Mouse (Mus musculus) brown adipose tissue, adult 24 weeks (tissue): ENCODE measurements around the gene Miox. TPM values are rescaled to one million over a fixed set of nuclear protein-coding genes. Genes with fewer than 3 reads are reported as not detected.

Experiments
- polyA plus RNA-seq: library from polyadenylated mRNA; stranded (reverse); fragments of >200 nt; gene quantifications from 2 replicates; pipeline ENCODE4 v1.2.4, GENCODE M21; 2012; ENCODE audit not compliant: missing spikeins, insufficient read depth, insufficient read length

Miox gene
- polyA plus RNA-seq, 1 experiment: not detected

Other genes with a start within 250 kb of the Miox start
- 26.1 and 34.7 TPM in 2 replicates for gene Selenoo, start 245.3 kb upstream of the Miox start, polyA plus RNA-seq
- 3.9 and 6.1 TPM in 2 replicates for gene Tubgcp6, start 211.3 kb upstream of the Miox start, polyA plus RNA-seq
- gene Hdac10, start 205.7 kb upstream of the Miox start, polyA plus RNA-seq: 4.6 and 6.8 TPM in 2 replicates
- gene Mapk12, start 193.7 kb upstream of the Miox start, polyA plus RNA-seq: 6.6 and 7.5 TPM in 2 replicates
- gene Mapk11, start 184.8 kb upstream of the Miox start, polyA plus RNA-seq: 1.1 and 2.5 TPM in 2 replicates
- 5.4 and 7.5 TPM in 2 replicates for gene Plxnb2, start 153.6 kb upstream of the Miox start, polyA plus RNA-seq
- gene Dennd6b, start 137.9 kb upstream of the Miox start, polyA plus RNA-seq: 1.8 and 2.2 TPM in 2 replicates
- gene Ppp6r2, start 122.8 kb upstream of the Miox start, polyA plus RNA-seq: 23.0 and 25.7 TPM in 2 replicates
- gene Sbf1, start 19.1 kb upstream of the Miox start, polyA plus RNA-seq: 23.6 and 24.4 TPM in 2 replicates
- gene Adm2, start 11.7 kb upstream of the Miox start, polyA plus RNA-seq: not detected in 2 replicates
- 10.6 and 12.7 TPM in 2 replicates for gene Lmf2, start 21.3 kb downstream of the Miox start, polyA plus RNA-seq
- 59.3 and 60.2 TPM in 2 replicates for gene Ncaph2, start 21.3 kb downstream of the Miox start, polyA plus RNA-seq
- gene Sco2, start 39.4 kb downstream of the Miox start, polyA plus RNA-seq: 22.7 and 24.0 TPM in 2 replicates
- gene Tymp, start 42.6 kb downstream of the Miox start, polyA plus RNA-seq: 0.55 TPM in 1 of 2 replicates, not detected in the other
- gene Odf3b, start 44.9 kb downstream of the Miox start, polyA plus RNA-seq: not detected in 2 replicates
- not detected in 2 replicates for gene Klhdc7b, start 50.5 kb downstream of the Miox start, polyA plus RNA-seq
- not detected in 2 replicates for gene Syce3, start 76.1 kb downstream of the Miox start, polyA plus RNA-seq
- gene Cpt1b, start 91.5 kb downstream of the Miox start, polyA plus RNA-seq: 440 and 455 TPM in 2 replicates
- gene C730034F03Rik, start 95.2 kb downstream of the Miox start, polyA plus RNA-seq: 1.1 and 2.4 TPM in 2 replicates
- gene Gm44502, start 95.3 kb downstream of the Miox start, polyA plus RNA-seq: 2.1 and 11.4 TPM in 2 replicates
- gene Chkb, start 95.5 kb downstream of the Miox start, polyA plus RNA-seq: 151 and 203 TPM in 2 replicates
- not detected in 2 replicates for gene Mapk8ip2, start 119.5 kb downstream of the Miox start, polyA plus RNA-seq
- 17.2 and 24.2 TPM in 2 replicates for gene Arsa, start 143.0 kb downstream of the Miox start, polyA plus RNA-seq
- gene Shank3, start 165.2 kb downstream of the Miox start, polyA plus RNA-seq: 6.8 and 15.5 TPM in 2 replicates
- not detected in 2 replicates for gene Acr, start 233.9 kb downstream of the Miox start, polyA plus RNA-seq